Mouse (Mus musculus) c-Kit-positive CD71-positive TER-119-positive erythroid progenitor cells, embryonic 14.5 days (primary cell): ENCODE data around the gene Nova2.

Source experiments
- DNase-seq: peaks from one replicate; pipeline ENCODE4 v3.0.0-alpha.2; 2013; ENCODE audit warnings: low spot score

The Nova2 gene

DNA sequence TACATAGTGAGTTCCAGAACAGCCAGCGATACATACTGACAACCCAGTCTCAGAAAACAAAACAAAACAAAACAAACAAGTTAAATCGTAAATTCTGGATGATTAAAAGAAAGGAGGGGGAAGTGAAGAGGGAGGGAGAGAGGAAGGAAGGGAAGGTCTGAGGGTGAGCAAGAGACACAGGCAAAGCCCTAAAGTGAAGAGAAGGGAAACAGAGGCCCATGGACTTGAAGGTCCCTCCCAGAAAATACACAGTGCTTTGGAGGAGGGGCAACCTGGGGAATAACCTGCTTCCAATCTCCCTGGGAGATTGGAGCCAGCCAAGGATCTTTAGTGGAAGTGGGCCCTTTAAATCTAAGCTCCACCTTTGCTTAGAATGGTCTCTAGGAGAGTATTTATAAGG, 61.4 kb downstream of the Nova2 start, which contains the start of gene Nanos2:
Gene Nanos2, plus strand, starts transcription at position 301 of the 400 bp plus-strand sequence.
- DNase-seq: no peak

DNA sequence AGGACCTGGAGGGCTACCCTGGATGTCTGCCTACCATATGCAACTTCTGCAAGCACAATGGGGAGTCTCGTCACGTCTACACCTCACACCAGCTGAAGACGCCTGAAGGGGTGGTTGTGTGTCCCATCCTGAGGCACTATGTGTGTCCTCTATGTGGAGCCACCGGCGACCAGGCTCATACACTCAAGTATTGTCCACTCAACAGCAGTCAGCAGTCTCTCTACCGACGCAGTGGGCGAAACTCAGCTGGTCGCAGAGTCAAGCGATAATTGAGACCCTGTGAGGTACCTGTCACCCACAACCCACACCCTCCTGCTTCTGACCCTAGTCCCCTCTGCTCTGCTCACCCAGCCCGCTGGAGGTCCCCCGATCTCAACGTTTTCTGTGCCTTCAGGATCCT, 62.1 kb downstream of the Nova2 start:
- DNase-seq: no peak

DNA sequence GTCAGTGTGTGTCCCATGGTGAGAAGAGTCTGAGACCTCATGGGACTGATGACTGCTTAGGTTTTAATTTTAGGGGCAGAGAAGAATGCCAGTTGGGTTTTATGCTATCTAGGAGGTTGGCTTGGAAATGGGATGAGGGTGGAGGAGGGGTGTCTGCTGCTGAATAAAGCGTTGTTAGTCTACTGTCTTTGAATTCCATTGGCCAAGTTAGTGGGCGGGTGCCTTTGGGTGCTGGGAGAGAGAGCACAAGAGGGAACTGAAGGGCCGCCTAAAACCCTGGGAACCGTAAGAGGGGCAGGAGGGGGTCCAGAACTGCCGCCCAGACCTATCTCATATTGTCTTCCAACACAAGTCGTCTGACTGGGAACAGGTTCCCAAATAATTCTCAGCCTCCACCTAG, 63.1 kb downstream of the Nova2 start:
- no peak for DNase-seq

DNA sequence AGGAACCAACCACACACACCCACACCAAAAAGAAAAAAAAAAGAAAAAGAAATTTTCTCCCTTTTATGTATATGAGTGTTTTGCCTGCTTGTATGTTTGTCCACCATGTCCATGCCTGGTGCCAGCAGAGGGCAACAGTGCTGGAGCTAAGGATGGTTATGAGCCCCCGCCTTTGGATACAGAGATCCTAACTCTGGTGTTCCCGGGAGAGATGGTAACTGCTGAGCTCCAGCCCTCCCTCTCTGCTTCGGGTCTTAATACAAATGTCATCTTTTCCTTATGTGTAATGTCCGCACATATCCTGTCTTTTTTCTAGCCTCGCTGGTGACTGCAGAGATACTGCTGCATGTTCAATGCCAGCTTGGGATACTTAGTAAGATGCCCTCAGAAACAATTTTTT, 64.3 kb downstream of the Nova2 start:
- DNase-seq: no peak

DNA sequence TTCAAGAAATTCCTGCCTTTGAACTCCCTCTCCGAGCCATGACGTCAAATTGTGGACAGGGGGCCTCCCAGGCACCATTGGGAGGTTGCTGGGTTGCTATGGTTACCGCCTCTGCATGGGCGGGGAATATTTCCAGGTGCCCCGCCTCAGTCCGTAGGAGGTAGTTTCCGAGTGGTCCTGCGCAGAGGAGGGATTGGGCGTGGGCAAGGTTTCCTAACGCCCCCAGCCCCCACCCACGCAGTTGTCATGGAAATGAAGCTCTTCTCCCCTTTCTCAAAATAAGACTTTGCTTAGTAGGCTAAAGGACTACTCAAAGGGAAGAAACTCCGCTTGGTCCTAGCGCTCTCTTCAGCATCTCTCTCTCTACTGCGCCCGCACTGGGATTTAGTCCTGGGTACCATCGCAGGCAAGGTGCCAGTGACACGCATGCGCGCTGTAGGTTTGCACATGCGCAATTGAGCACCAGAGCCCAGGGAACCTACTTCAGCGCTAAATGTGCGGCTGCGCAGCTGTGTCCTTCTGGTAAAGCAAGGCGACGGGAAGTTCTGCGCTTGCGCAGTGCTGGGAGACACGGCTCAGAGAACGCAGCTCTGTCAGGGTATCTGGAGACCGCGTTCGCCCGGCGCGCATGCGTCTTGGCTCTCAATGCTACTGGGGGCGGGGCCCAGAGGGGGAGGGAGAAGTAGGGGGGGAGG, 65.1 kb downstream of the Nova2 start, which contains the start of gene Mypop:
Gene Mypop, plus strand, starts transcription at position 645 of the 695 bp plus-strand sequence.
- peak; percentile 97 for DNase-seq

DNA sequence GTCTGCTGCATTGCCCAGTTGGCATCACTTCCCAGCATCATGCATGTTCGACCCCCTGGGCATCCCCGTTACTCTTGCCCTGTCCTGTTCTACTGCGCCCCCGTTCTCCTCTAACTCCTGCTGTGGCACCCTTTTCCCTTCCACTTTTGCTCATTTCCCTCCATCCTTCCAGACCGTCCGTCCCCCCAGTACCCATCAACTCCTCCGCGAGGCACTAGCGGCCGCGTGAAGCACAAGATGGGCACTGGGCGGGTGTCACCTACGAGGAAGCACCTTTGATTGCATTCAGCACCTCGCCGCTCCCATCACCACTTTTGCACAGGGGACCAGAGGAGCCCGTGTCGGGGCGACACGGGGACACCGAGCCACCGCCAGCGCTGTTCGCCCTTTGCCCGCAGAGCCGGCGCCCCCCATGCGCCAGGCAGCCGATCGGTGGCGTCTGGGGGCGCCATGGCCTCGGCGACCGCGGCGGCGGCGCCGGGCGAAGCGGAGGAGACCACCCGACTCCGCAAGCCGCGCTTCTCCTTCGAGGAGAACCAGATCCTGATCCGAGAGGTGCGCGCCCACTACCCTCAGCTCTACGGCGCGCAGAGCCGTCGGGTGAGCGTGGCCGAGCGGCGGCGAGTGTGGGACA, 66.1 kb downstream of the Nova2 start:
- no peak for DNase-seq

DNA sequence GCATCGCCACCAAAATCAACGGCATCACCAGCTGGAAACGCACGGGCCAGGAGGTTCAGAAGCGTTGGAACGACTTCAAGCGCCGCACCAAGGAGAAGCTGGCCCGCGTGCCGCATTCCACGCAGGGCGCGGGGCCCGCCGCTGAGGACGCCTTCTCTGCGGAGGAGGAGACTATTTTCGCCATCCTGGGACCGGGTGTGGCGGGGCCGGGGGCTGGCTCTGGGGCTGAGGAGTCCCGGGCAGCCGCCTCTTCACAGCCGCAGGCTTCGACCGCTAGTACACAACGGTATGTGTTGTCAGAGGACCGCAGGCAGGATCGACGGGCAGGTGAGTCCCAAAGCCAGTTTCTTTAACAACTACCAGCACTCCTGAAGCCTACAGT, 66.6 kb downstream of the Nova2 start:
- no peak for DNase-seq

DNA sequence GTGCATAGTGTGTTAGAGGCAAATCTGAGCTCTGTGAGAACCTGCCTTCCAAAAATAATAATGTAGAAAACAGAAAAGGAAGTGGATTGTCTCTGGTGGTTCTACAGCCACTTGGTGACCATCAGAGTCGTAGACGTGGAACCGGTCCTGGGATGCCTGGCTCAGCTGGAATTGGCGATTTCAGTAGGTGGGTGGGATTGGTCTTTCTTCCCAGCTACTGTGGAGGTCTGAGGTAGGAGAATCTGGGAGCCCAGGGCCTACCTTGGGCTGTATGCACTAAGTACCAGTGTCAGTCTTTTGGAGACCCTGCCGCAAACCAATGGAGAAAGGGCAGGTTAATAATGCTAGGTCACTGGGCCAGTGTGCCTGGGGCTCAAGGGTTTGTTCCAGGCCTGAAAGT, 67.3 kb downstream of the Nova2 start:
- DNase-seq: no peak

DNA sequence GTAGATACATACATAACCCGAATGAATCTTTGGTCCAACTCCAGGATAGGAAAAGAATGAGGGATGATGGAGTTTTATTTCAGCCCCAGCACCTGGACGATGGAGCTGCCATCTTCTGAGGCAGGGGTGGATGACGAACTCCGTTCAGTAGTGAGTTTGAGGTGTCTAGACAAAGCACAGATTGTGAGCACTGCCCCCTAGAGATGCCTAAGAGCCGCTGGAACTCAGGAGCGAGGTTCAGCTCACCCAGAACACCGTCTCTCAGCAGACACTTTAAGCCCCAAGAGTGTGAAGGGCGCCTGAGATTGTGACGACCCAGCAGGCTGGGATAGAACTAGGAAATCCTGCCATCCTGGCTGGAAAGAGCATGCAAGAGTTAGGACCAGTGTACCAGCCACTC, 73.1 kb downstream of the Nova2 start:
- DNase-seq: no peak

DNA sequence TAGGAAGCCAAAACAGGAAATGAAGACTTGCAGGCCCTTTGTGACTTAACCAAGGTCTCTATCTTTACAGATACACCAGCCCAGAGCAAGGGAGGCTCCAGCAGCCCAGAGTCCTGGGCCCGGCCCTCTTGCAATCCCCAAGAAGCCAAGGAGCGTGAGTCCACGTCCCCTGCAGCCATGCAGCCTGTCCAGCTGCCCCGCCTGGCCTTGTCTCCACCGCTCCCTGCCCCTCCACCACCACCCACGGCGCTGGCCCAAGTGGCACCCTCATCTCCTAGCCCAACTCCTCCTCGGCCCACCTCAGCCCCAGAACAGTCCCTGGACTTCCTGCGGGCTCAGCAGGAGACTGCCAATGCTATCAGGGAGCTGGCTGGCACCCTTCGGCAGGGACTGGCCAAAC, 74.7 kb downstream of the Nova2 start:
- no peak for DNase-seq

DNA sequence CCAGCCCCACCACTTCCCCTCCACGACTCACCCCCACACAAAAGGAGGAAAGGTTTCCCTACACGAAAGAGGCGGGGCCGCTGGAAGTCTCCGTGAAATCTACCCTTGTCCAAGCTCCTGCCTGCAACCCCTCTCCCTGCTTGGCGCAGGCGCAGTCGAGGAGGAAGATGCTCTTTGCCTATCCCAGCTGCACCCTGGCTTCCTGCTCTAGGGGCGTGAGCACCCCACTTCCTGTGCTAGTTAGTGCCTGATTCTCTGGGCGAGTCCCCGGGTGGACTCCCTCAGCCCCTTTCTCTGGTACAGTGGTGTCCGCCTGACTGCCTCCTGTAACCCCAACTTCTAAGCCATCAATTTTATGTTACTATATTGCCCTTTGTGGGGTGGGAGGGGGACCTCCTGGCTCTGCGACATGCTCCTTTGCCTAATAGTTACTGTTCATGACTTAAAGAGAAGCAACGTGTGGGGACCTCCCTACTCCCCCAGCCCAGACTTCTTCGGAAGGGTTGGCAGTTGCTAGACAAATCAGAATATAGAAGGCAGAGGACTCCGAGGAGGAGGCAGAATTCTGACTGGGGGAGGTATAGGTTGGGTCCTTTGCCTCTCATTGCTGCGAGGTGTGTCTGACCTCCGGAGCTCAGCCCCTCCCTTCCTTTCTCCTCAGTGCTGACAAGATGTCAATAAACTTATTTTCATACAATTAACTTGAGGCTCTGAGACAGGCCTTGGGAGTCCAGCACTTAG, 75.5 kb downstream of the Nova2 start:
- DNase-seq: peak; percentile 56

DNA sequence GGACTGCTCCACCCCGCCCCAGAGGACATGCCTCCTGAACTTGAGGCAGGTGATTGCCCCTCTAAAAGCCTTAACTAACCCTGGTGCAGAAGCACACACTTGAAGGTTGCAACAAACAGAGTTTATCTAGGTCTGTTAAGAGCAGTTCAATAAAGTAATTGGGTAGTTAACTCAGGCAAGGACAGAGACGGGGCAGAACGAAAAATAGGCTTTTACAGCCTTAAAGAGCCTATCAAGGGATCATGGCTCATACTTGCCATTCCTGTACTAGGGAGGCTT, 76.1 kb downstream of the Nova2 start:
- no peak for DNase-seq

DNA sequence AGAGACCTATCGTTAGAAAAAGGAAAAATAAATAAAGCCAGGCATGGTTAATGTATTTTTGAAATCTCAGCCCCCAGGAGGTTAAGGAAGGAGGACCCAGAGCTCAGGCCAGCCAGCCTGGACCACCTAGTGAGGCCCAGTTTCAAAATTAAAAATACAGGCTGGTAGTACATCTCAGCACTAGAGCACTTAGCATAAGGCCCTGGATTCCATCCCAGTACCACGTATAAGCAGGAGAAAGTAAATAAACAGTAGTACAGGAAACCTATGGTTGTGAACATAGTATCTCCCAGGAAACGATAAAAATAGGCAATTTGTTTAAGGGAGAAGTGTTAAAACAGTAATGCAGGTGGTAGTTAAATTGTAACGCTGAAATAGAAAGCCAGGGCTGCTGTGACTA, 76.4 kb downstream of the Nova2 start:
- no peak for DNase-seq

DNA sequence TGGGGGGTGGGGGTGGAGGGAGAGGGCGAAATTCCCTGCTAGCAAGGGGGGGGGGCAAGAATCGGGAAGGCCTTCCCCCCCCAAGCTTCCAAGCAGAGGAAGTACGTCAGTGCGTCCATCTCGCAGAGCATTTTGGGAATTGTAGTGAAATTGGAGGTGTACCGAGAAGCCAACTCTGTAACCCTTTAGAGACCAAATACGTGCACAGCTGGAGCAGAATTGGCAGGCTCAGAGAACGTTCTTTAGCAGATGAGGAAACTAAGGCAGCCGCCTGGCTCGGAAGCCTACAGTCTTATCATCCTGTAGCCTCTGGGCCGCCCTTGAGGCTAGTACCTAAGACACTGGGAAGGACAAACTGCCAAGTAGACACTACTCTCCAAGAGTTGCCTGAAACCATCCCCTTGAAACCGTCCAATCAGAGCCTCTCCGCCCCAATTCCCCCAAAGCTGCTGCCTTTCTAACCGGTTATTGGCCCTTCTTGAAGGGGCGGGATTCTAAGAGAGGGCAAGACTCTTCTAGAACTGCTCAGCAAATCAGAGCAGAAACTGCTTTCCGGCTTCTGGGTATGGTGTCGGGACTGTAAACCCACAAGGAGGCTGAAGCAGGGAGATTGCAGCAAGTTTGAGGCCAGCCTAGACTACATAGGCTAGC, 77.3 kb downstream of the Nova2 start:
- peak; percentile 85 for DNase-seq

DNA sequence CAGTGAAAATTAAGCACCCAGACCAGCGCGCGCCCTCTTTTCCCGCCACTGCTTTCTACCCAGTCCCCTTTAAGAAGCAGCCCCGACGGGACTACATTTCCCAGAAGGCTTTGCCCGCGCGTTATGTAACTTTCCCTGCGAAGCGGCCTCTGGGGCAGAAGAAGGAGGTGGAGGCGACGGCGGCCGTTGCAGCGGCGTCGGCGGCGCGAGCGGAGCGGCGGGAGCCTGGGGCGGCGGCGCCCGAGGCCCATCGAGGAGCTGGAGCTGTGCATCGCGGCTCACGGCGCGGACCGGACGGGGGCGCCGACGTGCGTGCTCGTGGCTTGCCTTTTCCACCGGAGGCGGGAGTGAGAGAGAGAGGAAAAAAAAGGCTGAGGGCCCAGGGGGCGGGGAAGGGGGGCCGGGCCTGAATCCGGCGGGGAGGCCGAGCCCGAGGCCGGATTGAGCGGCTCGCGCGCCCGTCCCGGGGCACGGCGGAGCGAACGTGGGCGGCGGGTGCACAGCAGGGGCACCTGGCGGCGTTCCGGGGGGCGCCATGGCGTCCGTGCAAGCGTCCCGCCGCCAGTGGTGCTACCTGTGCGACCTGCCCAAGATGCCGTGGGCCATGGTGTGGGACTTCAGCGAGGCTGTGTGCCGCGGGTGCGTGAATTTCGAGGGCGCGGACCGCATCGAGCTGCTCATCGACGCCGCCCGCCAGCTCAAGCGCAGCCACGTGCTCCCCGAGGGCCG, 78.4 kb downstream of the Nova2 start, which contains the start of gene Irf2bp1:
Gene Irf2bp1, plus strand, starts transcription at position 143 of the 729 bp plus-strand sequence.
- DNase-seq: peak; percentile 88

DNA sequence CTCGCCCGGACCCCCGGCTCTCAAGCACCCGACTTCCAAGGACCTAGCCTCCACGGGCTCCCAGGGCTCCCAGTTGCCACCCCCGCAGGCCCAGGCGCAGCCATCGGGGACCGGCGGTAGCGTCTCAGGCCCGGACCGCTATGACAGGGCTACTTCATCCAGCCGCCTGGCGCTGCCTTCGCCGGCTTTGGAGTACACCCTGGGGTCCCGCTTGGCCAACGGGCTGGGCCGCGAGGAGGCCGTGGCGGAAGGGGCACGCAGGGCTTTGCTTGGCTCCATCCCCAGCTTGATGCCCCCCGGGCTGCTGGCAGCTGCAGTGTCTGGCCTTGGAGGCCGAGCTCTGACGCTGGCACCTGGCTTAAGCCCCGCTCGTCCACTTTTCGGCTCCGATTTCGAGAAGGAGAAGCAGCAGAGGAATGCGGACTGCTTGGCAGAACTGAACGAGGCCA, 79.0 kb downstream of the Nova2 start:
- no peak for DNase-seq

DNA sequence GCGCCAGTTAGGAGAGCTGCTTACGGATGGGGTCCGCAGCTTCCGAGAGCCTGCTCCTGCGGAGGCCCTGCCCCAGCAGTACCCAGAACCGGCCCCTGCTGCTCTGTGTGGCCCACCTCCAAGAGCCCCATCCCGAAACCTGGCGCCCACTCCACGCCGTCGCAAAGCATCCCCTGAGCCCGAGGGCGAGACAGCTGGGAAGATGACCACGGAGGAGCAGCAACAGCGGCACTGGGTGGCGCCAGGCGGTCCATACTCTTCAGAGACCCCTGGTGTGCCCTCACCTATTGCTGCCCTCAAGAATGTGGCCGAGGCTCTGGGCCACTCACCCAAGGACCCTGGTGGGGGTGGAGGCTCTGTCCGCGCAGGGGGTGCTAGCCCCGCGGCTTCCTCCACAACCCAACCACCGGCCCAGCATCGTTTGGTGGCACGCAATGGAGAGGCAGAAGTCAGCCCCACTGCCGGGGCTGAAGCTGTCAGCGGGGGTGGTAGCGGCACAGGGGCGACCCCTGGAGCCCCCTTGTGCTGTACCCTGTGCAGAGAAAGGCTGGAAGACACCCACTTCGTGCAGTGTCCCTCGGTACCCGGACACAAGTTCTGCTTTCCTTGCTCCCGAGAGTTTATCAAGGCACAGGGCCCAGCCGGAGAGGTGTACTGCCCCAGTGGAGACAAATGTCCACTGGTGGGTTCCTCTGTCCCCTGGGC, 79.9 kb downstream of the Nova2 start:
- no peak for DNase-seq

DNA sequence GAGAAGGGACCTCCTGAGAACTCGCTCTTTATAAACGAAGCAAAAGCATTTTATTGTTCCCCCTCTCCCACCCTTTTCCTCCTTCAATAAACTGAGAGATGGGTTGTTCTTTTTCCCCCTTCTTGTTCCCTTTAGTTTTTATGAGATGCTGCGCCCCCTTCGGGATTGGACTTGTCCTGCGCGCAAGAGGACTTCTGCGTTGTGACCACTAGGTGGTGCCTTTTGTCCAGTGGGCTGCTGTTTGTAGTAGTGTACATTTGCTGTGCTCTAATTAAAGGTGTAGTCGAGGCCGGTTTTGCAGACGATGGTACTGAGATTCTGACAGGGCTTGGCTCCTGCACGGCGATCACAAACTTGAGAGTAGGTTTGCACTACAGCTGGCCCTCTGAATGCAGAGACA, 80.8 kb downstream of the Nova2 start:
- DNase-seq: peak; percentile 81

DNA sequence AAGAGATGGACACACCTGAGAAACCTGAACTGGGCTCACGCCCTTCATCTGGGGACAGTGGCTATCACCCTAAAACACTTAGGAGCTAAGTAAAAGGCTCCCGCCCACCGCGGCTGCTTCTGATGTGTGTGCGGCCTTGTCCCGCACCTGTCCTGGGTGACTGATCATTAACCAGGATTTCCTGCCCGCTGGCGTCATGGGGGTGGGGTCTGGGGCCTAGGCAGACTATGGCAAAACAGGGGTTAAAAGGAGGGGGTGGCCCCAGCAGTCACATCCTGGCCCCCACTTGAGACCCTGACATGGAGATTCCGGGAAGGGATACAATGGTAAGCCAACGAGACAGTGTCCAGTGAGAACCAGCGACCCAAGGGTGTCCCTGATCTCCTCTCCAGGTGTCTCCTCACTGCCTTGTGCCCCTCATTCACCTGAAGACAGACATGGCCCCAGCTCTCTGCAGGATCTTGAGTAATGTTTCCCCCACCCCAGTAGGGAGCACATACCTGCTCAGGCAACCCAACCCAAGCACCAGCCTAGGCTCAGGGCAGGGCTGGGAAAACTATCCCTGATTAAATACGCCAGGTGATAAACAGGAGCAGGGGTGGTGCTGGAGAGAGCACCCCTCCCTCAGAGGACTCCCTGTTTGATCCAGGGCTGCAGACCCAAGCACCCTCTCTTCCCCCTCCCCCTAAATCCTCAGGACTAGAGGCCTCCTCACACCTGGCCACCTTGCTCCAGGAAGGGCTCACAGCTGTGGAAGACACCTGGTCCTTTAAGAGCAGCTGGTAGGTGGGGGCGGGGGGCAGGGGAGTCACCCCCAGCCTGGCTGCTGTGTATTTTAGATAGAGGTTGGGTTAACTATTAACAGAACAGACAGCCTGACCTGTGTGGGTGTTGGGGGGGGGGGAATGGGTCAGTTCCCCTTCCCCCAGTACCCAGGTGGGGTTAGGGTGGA, 81.6 kb downstream of the Nova2 start:
- no peak for DNase-seq

DNA sequence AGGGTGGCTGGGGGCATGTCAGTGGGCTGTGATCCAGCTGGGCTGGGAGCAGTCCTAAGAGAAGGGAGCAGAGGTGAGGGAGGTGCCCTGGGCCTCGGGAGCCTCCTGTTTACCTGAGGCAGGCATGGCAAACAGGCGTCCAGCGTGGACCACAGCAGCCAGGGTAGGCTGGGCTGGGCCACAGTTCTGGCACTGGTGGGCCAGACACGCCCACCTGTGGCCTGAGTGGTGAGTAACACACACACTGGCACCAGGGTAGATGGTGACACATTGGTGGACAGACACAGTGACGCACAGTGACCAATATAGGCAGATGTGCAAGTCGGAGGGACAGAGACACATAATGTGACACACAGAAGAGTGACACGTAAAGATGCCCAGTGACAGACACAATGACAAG, 84.9 kb downstream of the Nova2 start:
- DNase-seq: no peak
